Mouse (Mus musculus) heart, postnatal 0 days (tissue): ENCODE measurements at regions not wholly inside any gene's neighbourhood (a gene's known extent, or its start where the extent isn't known, plus 50 kb on each side); places are given as distances from the start of the nearest gene placed in this dataset.

Experiments
- CTCF ChIP-seq: IDR thresholded peaks from 2 replicates; pipeline ENCODE4 v1.5.1; 2016; ENCODE audit warnings: antibody characterized with exemption, control low read depth, low read depth
- EP300 ChIP-seq: IDR thresholded peaks from 2 replicates; pipeline ENCODE4 v1.6.1; 2016; ENCODE audit warnings: antibody characterized with exemption, low read depth

DNA sequence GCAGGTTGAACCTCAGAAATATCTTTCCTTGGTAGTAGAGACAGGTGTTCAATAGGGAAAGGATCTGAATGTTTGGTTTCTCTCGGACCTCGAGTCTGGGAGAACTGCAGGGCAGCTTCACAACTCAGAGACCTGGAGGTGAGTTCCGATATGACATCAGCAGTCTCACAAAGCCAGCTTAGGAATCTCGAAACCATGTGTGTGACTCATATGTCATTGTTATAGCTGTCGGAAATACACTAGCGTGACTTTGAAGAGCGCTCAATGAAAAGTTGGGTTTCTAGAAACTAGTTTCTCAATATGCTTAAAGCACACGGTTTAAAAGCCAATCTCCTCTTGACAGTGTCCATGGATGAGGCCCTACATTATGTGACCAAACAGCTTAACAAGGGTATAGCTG lies 485.9 kb upstream of the Klf4 start:
- no peak for TF ChIP-seq CTCF
- TF ChIP-seq EP300: no peak
